Mouse (Mus musculus): Measurements from ENCODE around the gene Lyz1.
A peak's percentile ranks its signal among the peaks of the same experiment; 100 is the strongest.
"Not testable (repeated sequence)": the region's sequence is repeated elsewhere in the genome, so short reads cannot be mapped to it uniquely, and the experiment has no call there.

Lyz1 gene

GRCm38 (mm10) chr10:117292671-117293070 is at the start of gene Lyz1:
Gene Lyz1, minus strand, starts transcription at chr10:117292868.
- DNase-seq (ENCODE audit: low read depth): no peak

DNA sequence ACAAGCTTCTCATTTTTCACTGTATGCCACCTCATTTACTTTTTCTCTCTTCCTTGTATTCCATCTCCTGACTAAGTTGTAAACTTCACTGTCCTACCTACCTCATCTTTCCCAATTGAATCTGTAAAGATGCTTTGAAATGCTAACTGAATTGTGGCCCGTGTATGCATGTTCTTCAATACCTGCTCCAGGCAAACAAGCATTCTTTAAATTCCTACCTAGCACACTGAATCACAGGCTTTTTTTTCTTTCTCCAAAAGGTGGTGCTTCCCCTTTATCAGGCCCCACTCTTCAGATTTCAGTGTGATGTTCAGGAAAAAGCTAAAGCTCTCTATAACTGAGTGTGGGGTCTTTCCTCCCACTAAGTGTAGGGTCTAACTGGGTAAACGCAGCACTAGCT is 49.7 kb upstream of the Lyz1 start:
- no peak for DNase-seq (ENCODE audit: low read depth)

DNA sequence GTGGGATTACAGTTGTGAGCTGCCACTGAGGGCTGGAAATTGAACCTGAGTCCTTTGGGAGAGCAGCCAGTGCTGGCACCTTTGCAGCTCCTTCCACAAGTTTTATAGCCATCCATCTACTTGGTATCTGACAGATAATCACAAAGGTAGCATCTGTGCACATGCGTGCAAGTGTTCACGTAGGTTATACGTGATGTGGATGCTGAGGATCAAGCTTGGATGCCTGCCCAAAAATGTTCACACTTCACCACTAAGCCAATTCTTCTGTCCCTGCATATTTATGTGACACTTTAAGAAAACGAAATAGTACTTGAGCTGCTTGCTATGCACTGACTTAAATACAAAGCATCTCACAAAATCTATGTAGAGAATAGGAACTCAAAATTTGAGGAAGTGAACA is 48.4 kb upstream of the Lyz1 start:
- no peak for DNase-seq (ENCODE audit: low read depth)

DNA sequence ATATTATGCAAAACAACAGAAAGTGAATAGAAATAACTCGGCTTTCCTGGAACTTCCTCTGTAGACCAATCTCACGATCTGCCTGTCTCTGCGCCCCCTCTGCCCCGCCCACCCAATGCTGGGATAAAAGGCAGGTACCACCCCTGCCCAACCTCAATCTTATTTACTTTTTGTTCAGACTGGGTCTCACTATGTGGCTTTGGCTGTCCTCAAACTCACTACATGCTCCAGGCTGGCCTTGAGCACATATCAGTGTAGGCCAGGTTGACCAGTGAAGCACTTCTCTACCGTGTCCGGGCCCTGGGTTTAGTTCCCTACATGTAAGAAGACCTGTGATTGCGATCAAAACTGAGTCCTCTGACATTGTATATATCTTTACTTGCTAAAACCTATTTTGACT is 46.6 kb upstream of the Lyz1 start:
- no peak for DNase-seq (ENCODE audit: low read depth)

GRCm38 (mm10) chr10:117337946-117338345 is 45.3 kb upstream of the Lyz1 start:
- DNase-seq (ENCODE audit: low read depth): peak; percentile 52

DNA sequence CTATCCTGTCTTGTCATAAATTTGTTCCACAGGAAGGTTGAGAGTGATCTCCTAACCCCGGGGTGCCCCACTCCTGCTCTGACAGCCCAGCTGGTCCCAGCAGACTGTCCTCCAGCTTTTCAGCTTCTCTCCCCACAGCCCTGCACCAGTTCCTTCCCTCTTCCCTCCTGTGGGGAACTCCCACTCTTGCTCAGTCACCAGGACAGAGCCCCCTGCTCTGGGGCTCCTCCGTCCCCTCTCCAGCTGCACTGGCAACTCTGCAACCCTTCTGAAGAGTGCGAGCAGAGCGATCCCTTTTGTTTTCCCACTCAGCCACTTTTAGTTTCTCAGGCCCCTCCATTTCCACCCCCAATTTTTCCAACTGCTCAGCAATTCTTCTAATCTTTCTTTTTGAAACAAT is 43.0 kb upstream of the Lyz1 start:
- DNase-seq (ENCODE audit: low read depth): no peak

GRCm38 (mm10) chr10:117330521-117330920 is 37.9 kb upstream of the Lyz1 start:
- peak; percentile 66 for DNase-seq (ENCODE audit: low read depth)

DNA sequence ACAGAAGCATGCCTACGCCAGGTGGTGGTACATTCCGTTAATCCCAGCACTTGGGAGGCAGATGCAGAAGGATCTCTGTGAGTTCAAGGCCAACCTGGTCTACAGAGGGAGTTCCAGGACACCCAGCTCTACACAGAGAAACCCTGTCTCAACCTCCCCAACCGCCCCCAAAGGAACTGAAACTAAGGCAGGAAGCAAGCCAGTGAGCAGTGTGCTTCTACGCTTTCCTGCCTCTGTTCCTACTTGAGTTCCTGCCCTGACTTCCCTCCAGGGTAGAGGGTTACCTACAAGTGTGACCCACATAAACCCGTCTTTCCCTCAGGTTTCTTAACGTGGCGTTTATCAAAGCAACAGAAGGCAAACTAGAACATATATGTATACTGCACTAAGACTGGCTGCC is 31.1 kb upstream of the Lyz1 start:
- DNase-seq (ENCODE audit: low read depth): no peak

- DNase-seq (ENCODE audit: low read depth): no peak
These were observed 30.0 kb upstream of the Lyz1 start for GRCm38 (mm10) chr10:117322630-117323029.

DNA sequence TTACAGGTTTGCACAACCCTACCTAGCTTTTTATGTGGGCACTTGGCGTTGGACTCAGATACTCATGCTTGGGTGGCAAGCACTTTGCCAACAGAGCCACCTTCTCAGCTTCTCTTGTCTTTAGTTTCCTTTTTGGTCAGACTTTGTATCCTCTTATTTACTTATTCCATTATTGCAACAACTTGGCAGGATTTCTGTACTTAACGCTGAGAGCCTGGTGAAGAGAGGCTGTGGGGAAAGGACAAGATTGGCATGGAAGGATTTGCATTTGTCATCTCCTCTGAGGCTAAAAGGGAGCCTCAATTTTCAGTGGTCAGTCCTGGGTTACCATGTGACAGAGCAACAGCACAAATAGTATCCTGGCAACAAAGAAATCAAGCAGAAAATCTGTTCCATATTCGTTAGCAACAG is 27.9 kb upstream of the Lyz1 start:
- DNase-seq (ENCODE audit: low read depth): no peak

DNA sequence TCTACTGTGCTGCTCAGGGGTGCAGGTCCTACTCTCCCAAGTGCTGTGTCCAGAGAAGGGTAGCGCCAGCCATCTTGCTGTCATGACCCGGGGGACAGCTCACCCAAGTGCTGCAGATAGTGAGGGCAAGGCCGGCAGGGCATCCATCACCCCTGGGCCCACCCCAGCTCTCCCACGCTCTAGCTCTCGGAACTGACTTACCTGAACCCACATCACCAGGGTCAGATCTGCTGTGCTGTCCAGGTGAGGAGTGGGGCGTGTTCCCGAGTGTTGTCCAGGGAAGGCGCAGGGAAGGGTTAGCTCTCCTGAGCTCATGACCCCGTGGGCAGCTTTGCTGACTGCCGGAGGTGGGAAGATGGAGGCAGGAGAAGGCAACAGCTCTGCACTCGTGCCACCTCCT is 23.7 kb upstream of the Lyz1 start:
- no peak for DNase-seq (ENCODE audit: low read depth)

DNA sequence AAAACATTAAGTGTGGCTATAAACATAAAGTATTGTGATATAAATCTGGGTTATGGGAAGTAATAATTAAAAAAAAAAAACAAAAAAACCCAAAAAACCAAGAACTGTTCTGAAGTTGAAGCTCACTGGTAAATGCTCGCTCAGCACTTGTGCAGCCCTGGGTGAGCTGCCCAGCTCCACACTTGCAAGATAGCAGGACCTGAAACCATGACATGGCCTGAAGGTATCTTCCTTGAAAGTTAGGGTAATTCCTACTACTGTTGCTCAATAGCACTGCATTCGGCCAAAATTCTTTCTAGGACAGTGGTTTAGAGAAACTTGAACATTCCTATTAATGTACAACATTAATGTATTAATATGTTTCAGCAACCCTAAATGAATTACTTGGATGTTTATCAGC is 20.5 kb upstream of the Lyz1 start:
- no peak for DNase-seq (ENCODE audit: low read depth)

DNA sequence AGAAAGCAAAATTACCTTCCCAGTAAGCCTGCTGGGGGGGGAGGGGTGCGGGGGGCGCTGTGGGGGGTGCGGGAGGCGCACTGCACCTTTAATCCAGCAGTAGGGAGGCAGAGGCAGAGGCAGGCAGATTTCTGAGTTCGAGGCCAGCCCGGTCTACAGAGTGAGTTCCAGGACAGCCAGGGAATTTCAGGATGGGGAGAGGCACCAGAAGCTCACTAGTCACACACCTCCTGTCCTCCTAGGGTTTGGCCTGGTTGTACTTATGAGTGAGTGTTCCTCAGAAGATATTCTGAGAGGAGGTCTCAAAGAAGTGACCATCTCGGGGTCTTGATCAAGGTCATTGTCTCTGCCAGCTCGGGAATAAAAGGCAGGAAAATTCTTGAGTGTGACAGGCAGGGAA is 19.5 kb upstream of the Lyz1 start:
- no peak for DNase-seq (ENCODE audit: low read depth)

DNA sequence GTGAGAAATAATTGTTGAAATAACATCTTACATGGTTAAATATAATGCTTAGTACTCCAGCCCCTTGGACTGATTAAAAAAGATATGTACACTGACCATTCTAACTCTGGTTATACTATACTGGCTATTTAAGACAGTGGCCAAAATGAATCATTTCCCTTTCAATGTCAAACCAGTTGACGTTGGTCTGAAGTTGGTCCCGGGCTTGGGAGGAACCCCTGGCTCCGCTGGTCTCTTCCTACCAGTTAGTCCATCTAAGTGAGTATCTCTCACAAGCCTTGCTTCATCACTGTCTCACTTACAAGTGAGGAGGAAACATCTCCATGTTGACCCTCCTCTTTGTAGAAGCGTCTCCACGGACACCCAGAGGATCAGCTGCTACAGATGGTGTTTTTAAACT is 11.7 kb upstream of the Lyz1 start:
- peak; percentile 78 for DNase-seq (ENCODE audit: low read depth)

DNA sequence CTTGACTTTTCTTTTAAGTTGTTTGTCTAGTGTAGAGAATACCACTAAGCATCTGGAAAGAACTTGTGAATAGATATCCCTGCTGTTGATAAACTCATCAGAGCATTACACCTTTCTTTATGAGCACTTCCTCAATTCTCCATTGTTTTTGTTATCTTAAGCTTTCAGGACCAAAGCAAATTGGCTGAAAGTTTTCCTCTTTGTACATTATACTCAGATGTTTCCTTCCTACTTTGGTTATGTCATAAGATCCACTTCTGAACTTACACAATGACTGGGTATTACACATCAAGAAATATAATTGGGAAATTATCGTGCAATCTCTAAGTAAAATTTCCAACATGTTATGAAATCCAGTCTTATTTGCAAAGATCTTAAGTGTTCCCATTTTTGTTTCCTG is 9.0 kb upstream of the Lyz1 start:
- peak; percentile 86 for DNase-seq (ENCODE audit: low read depth)

DNA sequence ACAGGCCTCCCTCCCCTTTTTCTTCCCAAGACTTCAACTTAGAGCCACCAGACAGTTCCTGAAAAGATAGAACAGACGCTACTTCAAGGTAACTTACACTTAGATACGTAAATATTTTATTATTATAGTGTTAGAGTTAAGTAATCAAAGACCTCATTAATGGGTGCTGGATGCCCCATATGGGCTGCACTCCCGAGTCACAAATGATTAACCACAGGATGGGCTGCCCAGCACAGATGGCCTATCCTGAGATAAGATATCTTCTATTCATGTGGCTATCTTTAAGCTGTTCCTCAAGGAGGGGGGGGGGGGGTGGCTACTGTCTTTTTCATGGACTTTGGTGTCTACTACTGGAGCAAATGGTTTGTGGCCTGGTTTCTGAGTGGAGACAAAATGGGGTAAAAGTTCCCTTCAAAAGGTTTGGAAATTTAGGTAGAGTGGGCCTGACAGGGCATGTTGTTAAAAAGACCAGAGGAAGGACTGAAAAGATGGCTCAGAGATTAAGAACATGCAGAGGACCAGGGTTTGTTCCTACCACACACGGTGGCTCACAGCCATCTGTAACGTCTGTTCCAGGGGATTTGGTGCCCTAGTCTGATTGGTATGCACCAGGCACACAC is 7.3 kb upstream of the Lyz1 start:
- peak; percentile 53 for DNase-seq (ENCODE audit: low read depth)

DNA sequence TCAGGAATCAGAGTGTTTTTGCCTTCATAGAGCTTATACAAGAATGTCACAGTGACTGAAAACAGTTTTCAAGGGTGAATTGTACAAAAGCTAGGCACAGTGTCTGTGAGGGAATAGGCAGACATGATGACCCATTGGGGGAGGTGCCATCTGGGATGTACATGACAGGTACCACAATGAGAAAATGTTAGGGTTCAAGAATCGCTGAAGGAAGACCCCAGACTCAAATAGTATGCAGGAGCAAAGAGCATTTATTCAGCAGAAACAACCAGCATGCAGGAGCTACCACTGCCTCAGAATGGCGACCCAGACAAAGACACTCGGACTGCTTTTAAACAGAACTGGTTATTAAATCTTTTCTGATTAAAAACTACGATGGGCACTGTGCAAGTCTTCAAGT is 6.4 kb upstream of the Lyz1 start:
- no peak for DNase-seq (ENCODE audit: low read depth)

- no peak for DNase-seq (ENCODE audit: low read depth)
These were observed 5.7 kb upstream of the Lyz1 start for GRCm38 (mm10) chr10:117298336-117298735.

DNA sequence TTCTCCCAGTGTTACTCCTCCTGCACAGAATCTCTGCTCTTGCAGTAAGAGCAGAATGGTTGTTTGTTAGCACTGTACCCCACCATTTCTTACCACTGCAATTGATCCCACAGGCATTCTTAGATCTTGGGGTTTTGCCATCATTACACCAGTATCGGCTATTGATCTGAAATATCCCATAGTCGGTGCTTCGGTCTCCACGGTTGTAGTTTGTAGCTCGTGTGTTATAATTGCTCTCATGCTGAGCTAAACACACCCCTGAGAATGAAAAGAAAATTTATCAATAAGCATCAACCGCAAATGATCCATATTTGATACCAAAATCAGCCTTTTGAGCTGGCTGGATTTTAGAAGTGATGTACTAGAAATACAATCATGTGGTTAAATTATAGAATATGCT is 1.7 kb downstream of the Lyz1 start:
- not testable (repeated sequence) for DNase-seq (ENCODE audit: low read depth)

- DNase-seq (ENCODE audit: low read depth): no peak
These were observed 2.4 kb downstream of the Lyz1 start for GRCm38 (mm10) chr10:117290046-117290870.

DNA sequence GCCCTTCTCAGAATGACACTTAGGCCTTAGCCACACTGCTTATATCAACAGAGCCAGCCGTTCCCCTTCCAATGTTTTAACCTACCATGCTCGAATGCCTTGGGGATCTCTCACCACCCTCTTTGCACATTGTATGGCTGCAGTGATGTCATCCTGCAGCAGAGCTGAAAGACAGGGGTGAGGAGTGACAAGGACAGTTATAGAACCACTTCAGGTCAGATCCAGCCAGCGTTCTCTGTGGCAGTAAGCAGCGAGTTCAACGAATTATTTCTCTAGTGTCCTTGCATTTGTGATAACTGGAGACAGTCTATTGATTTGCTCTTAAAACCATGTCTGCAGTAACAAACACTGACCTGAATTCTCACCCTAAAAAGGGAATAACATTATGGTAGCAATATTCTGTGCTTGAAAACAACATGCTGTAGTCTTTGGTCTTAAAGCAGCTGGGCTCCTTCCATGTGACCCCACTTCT is 3.6 kb downstream of the Lyz1 start:
- DNase-seq (ENCODE audit: low read depth): not testable (repeated sequence)

GRCm38 (mm10) chr10:117288197-117289033 is 4.3 kb downstream of the Lyz1 start:
- DNase-seq (ENCODE audit: low read depth): peak; percentile 65
